Mouse (Mus musculus) CH12.LX (cell line): Measurements from ENCODE around the gene Rassf8. TPM values are rescaled to one million over a fixed set of nuclear protein-coding genes. Genes with fewer than 3 reads are reported as not detected.

Experiments
- DNase-seq: peaks from one replicate; pipeline ENCODE4 v3.0.0-alpha.2; 2013; ENCODE audit errors: extremely low read depth
- H3K27ac ChIP-seq: 2 replicates; pipeline ENCODE4 v1.5.1; 2012; ENCODE audit warnings: low read depth, mild to moderate bottlenecking, control low read depth, moderate library complexity; ENCODE audit not compliant: insufficient read depth
- H3K27me3 ChIP-seq: replicated peaks from 2 replicates; pipeline ENCODE3; 2012; ENCODE audit warnings: inconsistent platforms
- H3K36me3 ChIP-seq, 2 experiments: replicated peaks in 1 of 2; 2 replicates each; pipeline versions ENCODE3 to v1.6.1; 2012; ENCODE audit warnings: inconsistent platforms in 1 of 2, low read length in 1 of 2, mild to moderate bottlenecking in 1 of 2, mixed read lengths in 1 of 2, moderate library complexity in 1 of 2; ENCODE audit not compliant: control insufficient read depth in 1 of 2, insufficient read depth in 1 of 2
- H3K4me1 ChIP-seq, 2 experiments: 2 replicates each; pipeline ENCODE4 v1.6.1; 2012; ENCODE audit warnings: inconsistent platforms in 1 of 2, moderate library complexity in 1 of 2; ENCODE audit not compliant: insufficient read depth in 2 of 2, control insufficient read depth in 1 of 2
- H3K4me2 ChIP-seq: 2 replicates; pipeline ENCODE4 v1.6.1; 2012; ENCODE audit warnings: low read depth, mild to moderate bottlenecking, control low read depth; ENCODE audit not compliant: poor library complexity, insufficient read depth, severe bottlenecking
- H3K4me3 ChIP-seq, 3 experiments: fragments of 150-350 bp in 1 of 3; sonication (generic) in 1 of 3; replicated peaks in 1 of 3; 2 replicates each; pipeline versions ENCODE3 to v1.5.1; 2011 to 2012; ENCODE audit warnings: low read depth in 2 of 3, low read length in 2 of 3, mild to moderate bottlenecking in 2 of 3, moderate library complexity in 2 of 3, control low read depth in 1 of 3, improper control_type of control experiment in 1 of 3, inconsistent platforms in 1 of 3, mixed read lengths in 1 of 3; ENCODE audit not compliant: poor library complexity in 1 of 3
- H3K79me2 ChIP-seq: replicated peaks from 2 replicates; pipeline ENCODE4 v1.6.1; 2012; ENCODE audit warnings: mild to moderate bottlenecking, moderate library complexity; ENCODE audit not compliant: control insufficient read depth, poor library complexity, insufficient read depth, severe bottlenecking; ENCODE audit errors: extremely low read depth
- H3K9ac ChIP-seq: 2 replicates; pipeline ENCODE4 v1.6.1; 2012; ENCODE audit warnings: low read depth, mild to moderate bottlenecking, control low read depth, moderate library complexity; ENCODE audit not compliant: insufficient read depth
- H3K9me3 ChIP-seq: replicated peaks from 2 replicates; pipeline ENCODE3; 2012; ENCODE audit warnings: low read length, inconsistent platforms, mixed read lengths
- BHLHE40 ChIP-seq: IDR thresholded peaks from 2 replicates; pipeline ENCODE4 v1.6.1; 2011; ENCODE audit warnings: mild to moderate bottlenecking, low read depth, low read length, improper control_type of control experiment
- CHD2 ChIP-seq: IDR thresholded peaks from 2 replicates; pipeline ENCODE4 v1.6.1; 2011; ENCODE audit warnings: low read length, improper control_type of control experiment
- CTCF ChIP-seq, 2 experiments: IDR thresholded peaks in 1 of 2; conservative IDR thresholded peaks in 1 of 2; 2 replicates each; pipeline ENCODE4 v1.5.1; 2011 to 2012; ENCODE audit warnings: low read depth in 2 of 2, low read length in 2 of 2, improper control_type of control experiment in 1 of 2, inconsistent platforms in 1 of 2, mild to moderate bottlenecking in 1 of 2, moderate library complexity in 1 of 2
- E2F4 ChIP-seq: IDR thresholded peaks from 2 replicates; pipeline ENCODE4 v1.6.1; 2011; ENCODE audit warnings: low read depth, low read length, improper control_type of control experiment; ENCODE audit not compliant: insufficient replicate concordance
- ELF1 ChIP-seq: IDR thresholded peaks from 2 replicates; pipeline ENCODE4 v1.6.1; 2014; ENCODE audit warnings: low read depth, mild to moderate bottlenecking, inconsistent platforms, low read length, improper control_type of control experiment
- EP300 ChIP-seq: IDR thresholded peaks from 2 replicates; pipeline ENCODE4 v1.6.1; 2011; ENCODE audit warnings: low read length, improper control_type of control experiment
- GABPA ChIP-seq: IDR thresholded peaks from 2 replicates; pipeline ENCODE4 v1.6.1; 2012; ENCODE audit warnings: low read depth, low read length, improper control_type of control experiment, inconsistent platforms; ENCODE audit not compliant: insufficient replicate concordance
- HCFC1 ChIP-seq: IDR thresholded peaks from 2 replicates; pipeline ENCODE4 v1.6.1; 2012; ENCODE audit warnings: low read depth, mild to moderate bottlenecking, inconsistent platforms, low read length, improper control_type of control experiment
- IRF4 ChIP-seq: IDR thresholded peaks from 2 replicates; pipeline ENCODE4 v1.6.1; 2014; ENCODE audit warnings: low read depth, mild to moderate bottlenecking, inconsistent platforms, low read length, improper control_type of control experiment
- MAX ChIP-seq: IDR thresholded peaks from 2 replicates; pipeline ENCODE4 v1.6.1; 2011; ENCODE audit warnings: low read length, improper control_type of control experiment
- MEF2A ChIP-seq: IDR thresholded peaks from 2 replicates; pipeline ENCODE4 v1.6.1; 2014; ENCODE audit warnings: low read depth, mild to moderate bottlenecking, inconsistent platforms, low read length, improper control_type of control experiment, borderline replicate concordance
- MYC ChIP-seq: IDR thresholded peaks from 2 replicates; pipeline ENCODE4 v1.6.1; 2011; ENCODE audit warnings: low read depth, mild to moderate bottlenecking, improper control_type of control experiment, low read length
- NELFE ChIP-seq: IDR thresholded peaks from 2 replicates; pipeline ENCODE4 v1.6.1; 2011; ENCODE audit warnings: low read depth, low read length, improper control_type of control experiment
- NRF1 ChIP-seq: IDR thresholded peaks from 2 replicates; pipeline ENCODE4 v1.6.1; 2014; ENCODE audit warnings: low read depth, mild to moderate bottlenecking, inconsistent platforms, low read length, improper control_type of control experiment, moderate library complexity
- POLR2AphosphoS2 ChIP-seq: IDR thresholded peaks from 2 replicates; pipeline ENCODE4 v1.6.1; 2011; ENCODE audit warnings: low read depth, low read length, improper control_type of control experiment
- RAD21 ChIP-seq: IDR thresholded peaks from 2 replicates; pipeline ENCODE4 v1.6.1; 2011; ENCODE audit warnings: low read depth, mild to moderate bottlenecking, low read length, improper control_type of control experiment, moderate library complexity
- SMC3 ChIP-seq: IDR thresholded peaks from 2 replicates; pipeline ENCODE4 v1.6.1; 2011; ENCODE audit warnings: low read depth, low read length, improper control_type of control experiment
- TBP ChIP-seq: conservative IDR thresholded peaks from 2 replicates; pipeline ENCODE4 v1.6.1; 2011; ENCODE audit warnings: low read depth, low read length, improper control_type of control experiment
- USF2 ChIP-seq: conservative IDR thresholded peaks from 2 replicates; pipeline ENCODE4 v1.6.1; 2011; ENCODE audit warnings: low read depth, low read length, improper control_type of control experiment
- ZC3H11A ChIP-seq: IDR thresholded peaks from 2 replicates; pipeline ENCODE4 v1.6.1; 2012; ENCODE audit warnings: low read depth, mild to moderate bottlenecking, inconsistent platforms, low read length, improper control_type of control experiment
- ZKSCAN1 ChIP-seq: IDR thresholded peaks from 2 replicates; pipeline ENCODE4 v1.6.1; 2012; ENCODE audit warnings: low read depth, inconsistent platforms, low read length, improper control_type of control experiment, borderline replicate concordance
- ZMIZ1 ChIP-seq: IDR thresholded peaks from 2 replicates; pipeline ENCODE4 v1.6.1; 2012; ENCODE audit warnings: low read depth, mild to moderate bottlenecking, inconsistent platforms, low read length, improper control_type of control experiment
- ZNF384 ChIP-seq: IDR thresholded peaks from 2 replicates; pipeline ENCODE4 v1.6.1; 2012; ENCODE audit warnings: low read depth, low read length, improper control_type of control experiment, inconsistent platforms
- dilution Hi-C: fragments of 300-500 bp; cut with MboI; formaldehyde crosslinking; loops from 2 replicates; pipeline ENCODE4 v1.14.3; 2020; ENCODE audit warnings: low sequenced_read_pairs; ENCODE audit not compliant: extremely low pct_unique_long_range_greater_than_20kb, extremely low pct_ligation_motif_present
- in situ Hi-C: fragments of 300-500 bp; cut with MboI; formaldehyde crosslinking; loops from 3 replicates; pipeline ENCODE4 v1.14.3; 2019; ENCODE audit warnings: low sequenced_read_pairs, low pct_ligation_motif_present, low pct_unique_long_range_greater_than_20kb, mixed read lengths
- polyA plus RNA-seq: library from polyadenylated mRNA; unstranded; fragments of >175 nt; gene quantifications from 2 replicates; pipeline ENCODE4 v1.2.1, GENCODE M21; 2012; ENCODE audit warnings: low read depth; ENCODE audit not compliant: insufficient read length
- total RNA-seq, 2 experiments: library from RNA; depleted of rRNA; stranded (reverse); fragments of 300-350 nt in 1 of 2; fragments of >200 nt in 1 of 2; gene quantifications; 2 replicates each; pipeline ENCODE4 v1.2.3; 2012 to 2014

Rassf8 gene
- total and polyA plus RNA-seq, 3 experiments: 0.34 to 0.59 (median 0.48) TPM

DNA sequence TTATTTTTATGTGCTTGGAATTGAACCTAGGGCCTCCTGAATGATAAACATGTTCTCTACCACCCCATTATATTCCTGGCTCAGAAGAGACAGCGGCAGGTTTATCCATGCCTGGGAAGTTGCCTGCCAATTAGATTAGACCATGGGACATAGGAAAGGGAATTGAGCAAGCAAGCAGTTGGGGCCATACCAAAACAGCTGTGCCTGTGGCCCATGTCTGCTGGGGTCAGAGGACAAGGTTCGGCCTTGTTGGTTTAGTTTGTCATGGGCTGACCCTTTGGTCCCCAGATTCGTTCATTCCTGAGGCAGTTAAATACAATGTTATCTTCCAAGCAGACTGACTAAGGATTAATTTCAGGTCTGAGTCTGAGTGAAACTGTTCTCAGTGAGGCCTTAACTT, 10.8 kb downstream of the Rassf8 start:
- dilution Hi-C loops: no loop called here
- Histone ChIP-seq H3K4me1 (no peaks in the 10 kb centered on the region), H3K36me3 (no peaks in the 10 kb centered on the region), H3K9ac (no peak overlapping the region), H3K79me2 (no peaks in the 10 kb centered on the region), H3K27ac (no peak overlapping the region), H3K9me3 (no peaks in the 10 kb centered on the region), H3K27me3 (peaks cover 2% of the 10 kb centered on the region), H3K4me2 (no peak overlapping the region), H3K4me3 (no peak overlapping the region)
- TF ChIP-seq BHLHE40: no peak
- TF ChIP-seq ELF1: no peak
- no peak for TF ChIP-seq HCFC1
- no peak for TF ChIP-seq SMC3
- TF ChIP-seq ZMIZ1: no peak
- no peak for TF ChIP-seq EP300
- TF ChIP-seq GABPA: no peak
- no peak for TF ChIP-seq USF2
- no peak for TF ChIP-seq MAX
- no peak for TF ChIP-seq ZKSCAN1
- no peak for TF ChIP-seq CTCF (conservative IDR thresholded peaks at IDR 0.05 in 1 of 2, IDR thresholded peaks at IDR 0.05 in 1 of 2; ENCODE audit: low read depth in 2 of 2, low read length in 2 of 2)
- no peak for TF ChIP-seq ZC3H11A
- TF ChIP-seq E2F4: no peak
- TF ChIP-seq CHD2: no peak
- TF ChIP-seq NELFE: no peak
- no peak for TF ChIP-seq NRF1
- TF ChIP-seq RAD21: no peak
- no peak for TF ChIP-seq MEF2A
- in situ Hi-C loops: no loop called here
- no peak for DNase-seq

DNA sequence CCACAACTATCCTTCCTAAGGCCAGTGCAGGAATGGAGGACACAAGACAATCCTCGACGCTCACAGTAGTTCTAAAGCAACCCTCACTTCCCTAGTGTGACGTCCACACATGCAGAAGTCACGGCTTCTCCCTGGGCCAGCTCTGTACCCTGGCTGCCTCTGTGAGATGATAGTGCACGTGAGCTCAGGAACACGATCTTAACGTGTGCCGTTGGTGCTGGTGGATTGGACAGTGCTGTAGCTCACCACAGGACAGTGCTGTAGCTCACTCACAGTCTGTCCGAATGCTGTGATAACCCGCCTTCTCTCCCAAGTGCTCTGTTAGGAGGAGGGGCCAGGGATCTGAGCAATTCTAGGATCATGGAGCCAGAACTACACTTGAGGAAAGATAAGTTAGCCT, 12.1 kb downstream of the Rassf8 start:
- no peak overlapping the region for H3K4me3 ChIP-seq
- H3K79me2 ChIP-seq: no peaks in the 10 kb centered on the region
- no peak overlapping the region for H3K4me2 ChIP-seq
- H3K4me1 ChIP-seq: no peaks in the 10 kb centered on the region
- in situ Hi-C loops (no loop called here), dilution Hi-C loops (no loop called here)
- no peak overlapping the region for H3K9ac ChIP-seq
- H3K27me3 ChIP-seq: peaks cover 2% of the 10 kb centered on the region
- no peak for DNase-seq
- H3K27ac ChIP-seq: no peak overlapping the region
- H3K9me3 ChIP-seq: no peaks in the 10 kb centered on the region
- H3K36me3 ChIP-seq: no peaks in the 10 kb centered on the region
- TF ChIP-seq TBP (no peak), E2F4 (no peak), POLR2AphosphoS2 (no peak), NELFE (no peak), EP300 (no peak), IRF4 (no peak), MYC (no peak), ZC3H11A (no peak), ZNF384 (no peak)
